Mouse (Mus musculus) heart, embryonic 14.5 days (tissue): Measurements from ENCODE around the gene Csnk1e. TPM values are rescaled to one million over a fixed set of nuclear protein-coding genes. Genes with fewer than 3 reads are reported as not detected.

Source experiments
- ATAC-seq: fragments of 200-750 bp; cut with Nextera tagmentation; 2 replicates; pipeline ENCODE4 v1.8.0; 2017; ENCODE audit warnings: low read depth, moderate TSS enrichment; ENCODE audit not compliant: insufficient number of reproducible peaks, insufficient read depth, low FRiP score
- H3K27ac ChIP-seq, 2 experiments: fragments of 200-500 bp in 1 of 2; fragments of 300-500 bp in 1 of 2; sonication (generic) in 1 of 2; replicated peaks in 1 of 2; 2 replicates each; pipeline ENCODE4 v1.5.1; 2012 to 2014; ENCODE audit warnings: low read depth in 2 of 2, low read length in 2 of 2, control low read depth in 1 of 2, mild to moderate bottlenecking in 1 of 2, mixed read lengths in 1 of 2; ENCODE audit not compliant: control insufficient read depth in 1 of 2, insufficient read depth in 1 of 2
- H3K27me3 ChIP-seq: fragments of 300-500 bp; sonication (generic); 2 replicates; pipeline ENCODE4 v1.6.1; 2014; ENCODE audit warnings: mild to moderate bottlenecking, low read length, control low read depth; ENCODE audit not compliant: control insufficient read depth, insufficient read depth
- H3K36me3 ChIP-seq: fragments of 300-500 bp; sonication (generic); 2 replicates; pipeline ENCODE4 v1.6.1; 2014; ENCODE audit warnings: mild to moderate bottlenecking, control low read depth, low read length, mixed read lengths; ENCODE audit not compliant: control insufficient read depth, insufficient read depth
- H3K4me1 ChIP-seq, 2 experiments: fragments of 200-500 bp in 1 of 2; fragments of 300-500 bp in 1 of 2; sonication (generic) in 1 of 2; 2 replicates each; pipeline ENCODE4 v1.6.1; 2012 to 2014; ENCODE audit warnings: low read length in 2 of 2, control low read depth in 1 of 2, mixed read lengths in 1 of 2; ENCODE audit not compliant: control insufficient read depth in 2 of 2, insufficient read depth in 2 of 2
- H3K4me2 ChIP-seq: fragments of 300-500 bp; sonication (generic); 2 replicates; pipeline ENCODE4 v1.6.1; 2014; ENCODE audit warnings: mild to moderate bottlenecking, low read length
- H3K4me3 ChIP-seq, 2 experiments: fragments of 200-500 bp in 1 of 2; fragments of 300-500 bp in 1 of 2; sonication (generic) in 1 of 2; 2 replicates each; pipeline ENCODE4 v1.5.1; 2012 to 2014; ENCODE audit warnings: low read length in 2 of 2, mild to moderate bottlenecking in 2 of 2, control low read depth in 1 of 2, low read depth in 1 of 2, moderate library complexity in 1 of 2; ENCODE audit not compliant: control insufficient read depth in 1 of 2, insufficient read depth in 1 of 2
- H3K9ac ChIP-seq: fragments of 300-500 bp; sonication (generic); 2 replicates; pipeline ENCODE4 v1.6.1; 2014; ENCODE audit warnings: mild to moderate bottlenecking, low read length
- H3K9me3 ChIP-seq: fragments of 300-500 bp; sonication (generic); 2 replicates; pipeline ENCODE4 v1.6.1; 2016; ENCODE audit warnings: low read length, control low read depth; ENCODE audit not compliant: control insufficient read depth
- WGBS: fragments of 180-500 bp; shearing (Covaris S2); extraction: QIAGEN DNeasy Blood & Tissue Kit; methylation state at CpG from one replicate; pipeline ENCODE4 v1.1.7; 2014; 5-methylcytosine and 5-hydroxymethylcytosine counted together
- polyA plus RNA-seq: library from polyadenylated mRNA; unstranded; fragments of >200 nt; fragmentation: Nextera tagmentation; extraction: Ambion mirVana; gene quantifications from 2 replicates; pipeline ENCODE4 v1.2.1, GENCODE M21; 2014

Gene Csnk1e
- polyA plus RNA-seq, 1 experiment from 2014 or later = 95.1 TPM

DNA sequence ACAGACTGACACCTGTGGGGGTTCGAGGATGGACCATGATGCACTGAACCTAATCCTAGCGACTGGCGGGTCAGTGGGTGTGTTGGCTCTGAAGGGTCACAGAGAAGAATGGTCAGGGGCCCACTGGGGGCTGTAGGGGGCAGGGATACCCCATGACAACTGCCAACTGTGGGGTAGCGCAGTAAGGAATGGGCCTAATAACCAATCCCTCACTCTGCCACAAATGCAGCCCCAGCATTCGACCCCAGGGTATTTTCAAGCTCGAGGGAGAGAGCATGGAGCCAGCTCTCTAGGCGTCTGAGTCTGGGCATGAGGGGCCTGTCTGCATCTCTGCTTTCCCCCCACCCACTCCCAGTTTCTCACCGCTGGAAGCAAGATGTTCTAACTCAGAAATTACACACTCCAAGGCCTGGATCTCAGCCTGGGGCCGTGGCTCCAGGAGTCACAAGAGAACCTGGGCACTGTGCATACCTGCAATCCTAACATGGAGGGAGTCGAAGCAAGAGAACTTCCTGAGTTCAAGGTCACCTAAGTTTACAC, 24.8 kb downstream of the Csnk1e start:
- 77% methylated on average over 10 of the region's 10 CpGs for WGBS
- no peak overlapping the region for H3K4me2 ChIP-seq
- no peak overlapping the region for H3K27ac ChIP-seq
- H3K4me3 ChIP-seq = no peak overlapping the region
- peaks cover 22 to 62% of the 10 kb centered on the region in 2 experiments for H3K4me1 ChIP-seq
- H3K36me3 ChIP-seq = peaks cover 81% of the 10 kb centered on the region
- peaks cover 4% of the 10 kb centered on the region; the same call in 1 of the 2 replicates for H3K9me3 ChIP-seq
- H3K9ac ChIP-seq = no peak overlapping the region
- ATAC-seq = no peak
- H3K27me3 ChIP-seq = no peaks in the 10 kb centered on the region

DNA sequence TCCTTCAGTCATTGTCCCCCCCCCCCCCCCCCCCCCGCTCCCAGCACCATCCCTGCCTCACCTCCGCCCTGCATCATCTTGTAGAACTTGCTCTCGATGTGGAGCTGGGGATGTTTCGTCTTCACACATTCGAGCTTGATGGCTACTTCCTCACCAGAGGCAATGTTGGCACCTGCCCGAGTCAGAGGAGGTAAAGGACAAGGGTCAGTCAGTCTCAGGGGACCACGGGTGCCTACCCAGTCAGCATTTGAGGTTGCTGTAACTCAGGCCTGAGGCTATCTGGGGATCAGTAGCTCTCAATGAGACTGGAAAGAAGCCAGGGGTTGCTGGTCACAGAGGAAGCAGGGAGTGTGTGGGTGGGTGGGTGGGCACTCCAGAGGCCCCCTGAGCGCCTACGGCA, 25.4 kb downstream of the Csnk1e start:
- no peak for ATAC-seq
- WGBS = 75% methylated on average over 7 of the region's 9 CpGs
- peaks cover 17 to 57% of the 10 kb centered on the region in 2 experiments; a peak in 3 of 4 replicates for H3K4me1 ChIP-seq

DNA sequence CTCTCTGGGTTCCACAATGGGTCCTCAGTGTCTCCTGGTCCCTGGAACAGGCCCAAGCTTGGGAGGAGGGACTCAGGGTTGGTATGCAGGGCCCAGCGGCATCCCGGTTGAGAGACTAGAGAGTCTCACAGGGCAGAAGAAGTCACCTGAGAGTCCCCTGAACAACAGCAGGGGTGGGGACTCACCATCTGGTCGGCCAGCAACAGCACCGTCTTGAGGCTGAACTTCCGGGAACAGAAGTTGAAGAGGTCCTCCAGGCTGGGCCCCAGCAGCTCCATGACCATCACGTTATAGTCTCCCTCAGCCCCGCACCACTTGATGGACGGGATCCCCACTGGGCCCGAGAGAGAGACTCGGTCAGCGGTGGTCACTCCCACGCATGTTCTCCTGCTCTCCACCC, 25.8 kb downstream of the Csnk1e start:
- H3K4me3 ChIP-seq = no peak overlapping the region
- ATAC-seq = no peak
- H3K27ac ChIP-seq = no peak overlapping the region; a peak in 1 of 4 replicates
- H3K27me3 ChIP-seq = no peaks in the 10 kb centered on the region
- H3K36me3 ChIP-seq = peaks cover 81% of the 10 kb centered on the region
- 76% methylated on average over 12 of the region's 12 CpGs for WGBS
- peaks cover 4% of the 10 kb centered on the region; the same call in 1 of the 2 replicates for H3K9me3 ChIP-seq
- no peak overlapping the region for H3K9ac ChIP-seq
- H3K4me1 ChIP-seq = peaks cover 15 to 52% of the 10 kb centered on the region in 2 experiments; a peak in 3 of 4 replicates
- no peak overlapping the region for H3K4me2 ChIP-seq

More for the DNA sequence above, 25.4 kb downstream of the Csnk1e start:
- H3K4me2 ChIP-seq = no peak overlapping the region
- peaks cover 4% of the 10 kb centered on the region; the same call in 1 of the 2 replicates for H3K9me3 ChIP-seq
- H3K4me3 ChIP-seq = no peak overlapping the region
- H3K9ac ChIP-seq = no peak overlapping the region
- H3K27me3 ChIP-seq = no peaks in the 10 kb centered on the region
- peaks cover 81% of the 10 kb centered on the region for H3K36me3 ChIP-seq
- H3K27ac ChIP-seq = no peak overlapping the region

DNA sequence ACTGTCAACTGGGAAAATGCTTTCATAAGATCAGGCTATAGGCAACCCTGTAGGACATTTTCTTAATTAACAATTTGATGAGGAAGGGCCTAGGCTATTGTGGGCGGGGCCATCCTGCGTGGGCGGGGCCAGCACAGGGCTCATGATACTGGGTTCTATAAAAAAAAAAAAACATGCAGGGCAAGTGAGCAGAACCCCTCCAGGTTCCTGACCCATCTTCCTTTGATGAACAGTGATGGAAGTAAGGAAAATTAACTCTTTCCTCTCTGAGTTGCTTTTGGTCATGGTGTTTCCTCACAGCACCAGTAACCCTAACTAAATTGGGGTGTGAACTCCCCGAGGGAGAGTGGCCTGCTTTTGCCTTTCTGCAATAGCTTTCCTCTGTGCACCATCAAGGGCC, 26.8 kb downstream of the Csnk1e start:
- 75% methylated on average over 4 of the region's 4 CpGs for WGBS
- peaks cover 84% of the 10 kb centered on the region for H3K36me3 ChIP-seq

DNA sequence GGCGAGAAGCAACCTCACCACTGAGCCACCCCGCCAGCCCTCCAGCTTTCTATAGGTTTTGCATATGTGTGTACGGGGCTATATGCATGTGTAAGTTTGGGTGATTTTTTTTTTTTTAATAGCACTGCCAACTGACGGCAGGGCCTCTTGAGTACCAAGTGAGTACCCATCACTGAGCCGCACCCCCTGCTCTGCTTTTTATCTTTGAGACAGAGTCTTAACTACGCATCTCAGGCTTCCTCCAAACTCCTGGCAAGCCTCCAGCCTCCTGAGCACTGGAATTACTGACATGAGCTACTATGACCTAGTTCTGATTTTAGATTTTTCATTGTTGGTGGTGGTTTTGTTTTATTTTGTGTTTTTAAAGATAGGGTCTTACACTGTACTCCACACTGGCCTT, 27.9 kb downstream of the Csnk1e start:
- no peak for ATAC-seq
- Histone ChIP-seq H3K27me3 (no peaks in the 10 kb centered on the region), H3K9me3 (no peaks in the 10 kb centered on the region), H3K4me3 (no peak overlapping the region), H3K27ac (no peak overlapping the region), H3K36me3 (peaks cover 95% of the 10 kb centered on the region), H3K9ac (no peak overlapping the region), H3K4me2 (no peak overlapping the region), H3K4me1 (peaks cover 8 to 35% of the 10 kb centered on the region in 2 experiments; a peak in 3 of 4 replicates)
- 60% methylated on average over 6 of the region's 6 CpGs for WGBS

More for the DNA sequence above, 26.8 kb downstream of the Csnk1e start:
- Histone ChIP-seq H3K4me1 (peaks cover 15 to 46% of the 10 kb centered on the region in 2 experiments; a peak in 3 of 4 replicates), H3K27me3 (no peaks in the 10 kb centered on the region), H3K9me3 (no peaks in the 10 kb centered on the region), H3K27ac (no peak overlapping the region), H3K9ac (no peak overlapping the region), H3K4me3 (no peak overlapping the region), H3K4me2 (no peak overlapping the region)
- ATAC-seq = no peak

DNA sequence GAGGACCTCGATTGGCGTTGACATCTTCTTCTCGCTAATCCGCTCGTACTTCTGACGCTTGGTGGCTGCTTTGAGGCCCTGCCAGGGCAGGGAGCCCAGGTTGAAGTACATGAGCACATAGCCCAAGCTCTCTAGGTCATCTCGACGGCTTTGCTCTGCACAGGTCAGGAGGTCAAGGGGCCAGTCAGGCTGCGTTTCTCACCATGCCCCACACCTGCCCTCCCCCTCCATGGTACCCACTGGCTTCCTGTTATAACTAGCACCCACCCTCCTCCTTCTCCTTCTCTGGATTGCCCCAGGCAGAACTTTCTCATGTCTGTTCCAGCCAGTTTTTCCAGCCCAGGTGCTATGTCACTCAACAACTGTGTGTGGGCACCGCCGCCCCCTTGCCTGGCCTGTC, 29.9 kb downstream of the Csnk1e start:
- ATAC-seq = no peak
- no peak overlapping the region for H3K4me3 ChIP-seq
- 58% methylated on average over 11 of the region's 11 CpGs for WGBS

DNA sequence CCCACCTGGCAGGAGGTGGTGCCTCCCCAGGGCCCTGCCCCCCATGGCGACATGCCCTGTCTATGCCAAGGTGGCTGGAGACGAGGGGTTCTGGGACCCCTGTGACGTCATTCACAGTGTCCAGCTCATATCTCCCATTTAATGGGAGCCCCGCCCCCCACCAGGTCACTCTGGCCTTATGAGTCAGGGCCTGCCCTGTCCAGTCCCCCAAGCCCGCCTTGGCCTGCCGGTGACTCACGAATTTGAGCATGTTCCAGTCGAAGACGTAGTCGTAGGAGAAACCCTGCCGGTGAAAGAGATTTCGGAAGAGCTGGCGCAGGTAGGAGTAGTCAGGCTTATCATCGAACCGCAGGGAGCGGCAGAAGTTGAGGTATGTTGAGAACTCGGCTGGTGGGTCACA, 30.8 kb downstream of the Csnk1e start:
- ATAC-seq = no peak
- Histone ChIP-seq H3K4me2 (no peak overlapping the region), H3K4me3 (no peak overlapping the region), H3K27me3 (no peaks in the 10 kb centered on the region), H3K9me3 (no peaks in the 10 kb centered on the region), H3K9ac (no peak overlapping the region), H3K4me1 (peaks cover 0 to 12% of the 10 kb centered on the region in 2 experiments; a peak in 2 of 4 replicates), H3K27ac (no peak overlapping the region), H3K36me3 (peaks cover 100% of the 10 kb centered on the region)
- 84% methylated on average over 17 of the region's 17 CpGs for WGBS

More for the DNA sequence above, 29.9 kb downstream of the Csnk1e start:
- H3K4me1 ChIP-seq = peaks cover 1 to 20% of the 10 kb centered on the region in 2 experiments; a peak in 3 of 4 replicates
- H3K9ac ChIP-seq = no peak overlapping the region; the same call in 1 of the 2 replicates
- H3K36me3 ChIP-seq = peaks cover 95% of the 10 kb centered on the region
- H3K4me2 ChIP-seq = no peak overlapping the region
- no peak overlapping the region for H3K27ac ChIP-seq
- H3K9me3 ChIP-seq = no peaks in the 10 kb centered on the region
- no peaks in the 10 kb centered on the region for H3K27me3 ChIP-seq
